Mouse (Mus musculus): ENCODE data around the gene Mpv17. TPM values are rescaled to one million over a fixed set of nuclear protein-coding genes. Genes with fewer than 3 reads are reported as not detected.

The Mpv17 gene
- polyA plus RNA-seq, 2 experiments = 49.4 to 78.5 TPM

DNA sequence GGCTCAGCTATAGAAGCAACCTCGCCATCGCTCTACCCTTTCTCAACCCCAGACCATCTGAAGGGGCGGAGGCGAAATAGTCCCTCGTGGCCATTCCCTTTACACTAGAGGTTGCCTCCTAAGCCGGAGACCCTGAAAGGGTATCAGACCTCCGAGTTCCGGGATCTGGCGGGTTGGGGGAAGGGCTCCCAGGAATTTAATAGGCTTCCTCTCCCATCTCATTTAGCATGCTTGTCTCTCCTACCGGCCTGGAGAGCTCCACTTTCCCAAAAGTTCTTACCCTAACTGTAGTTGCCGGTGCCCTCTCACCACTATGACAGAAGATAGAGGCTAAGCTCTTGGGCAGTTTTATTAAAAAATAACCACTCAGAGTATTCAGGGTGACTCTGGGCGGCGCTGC lies 16.4 kb downstream of the Mpv17 start:
- 1% methylated on average over 13 of the region's 13 CpGs for WGBS
- Histone ChIP-seq H3K36me3 (ENCODE audit: control insufficient read depth, insufficient read depth, low read length) (0 out of 2 replicates have a peak, but pooled peaks cover 7% of the 10 kb centered on the region), H3K4me3 (replicated peaks; ENCODE audit: low read length) (peak overlapping the region; percentile 14; the same call in 1 of the 2 replicates), H3K27me3 (ENCODE audit: control insufficient read depth, insufficient read depth, low read length) (peaks cover 63% of the 10 kb centered on the region), H3K9me3 (ENCODE audit: control insufficient read depth, low read length) (no peaks in the 10 kb centered on the region), H3K4me1 (ENCODE audit: control insufficient read depth, insufficient read depth, low read length) (no peaks in the 10 kb centered on the region), H3K9ac (ENCODE audit: low read depth, low read length, severe bottlenecking) (no peak overlapping the region), H3K27ac (replicated peaks; ENCODE audit: low read depth, low read length) (no peak overlapping the region), H3K4me2 (replicated peaks; ENCODE audit: low read depth, low read length, severe bottlenecking) (peak overlapping the region; percentile 23; the same call in 1 of the 2 replicates)
- TF ChIP-seq POLR2A (IDR thresholded peaks at IDR 0.05; ENCODE audit: borderline replicate concordance, extremely low read depth, insufficient read depth, insufficient read length) = no peak
- DNase-seq (ENCODE audit: low spot score) (no peak), ATAC-seq (ENCODE audit: low FRiP score, low read depth) (no peak)

DNA sequence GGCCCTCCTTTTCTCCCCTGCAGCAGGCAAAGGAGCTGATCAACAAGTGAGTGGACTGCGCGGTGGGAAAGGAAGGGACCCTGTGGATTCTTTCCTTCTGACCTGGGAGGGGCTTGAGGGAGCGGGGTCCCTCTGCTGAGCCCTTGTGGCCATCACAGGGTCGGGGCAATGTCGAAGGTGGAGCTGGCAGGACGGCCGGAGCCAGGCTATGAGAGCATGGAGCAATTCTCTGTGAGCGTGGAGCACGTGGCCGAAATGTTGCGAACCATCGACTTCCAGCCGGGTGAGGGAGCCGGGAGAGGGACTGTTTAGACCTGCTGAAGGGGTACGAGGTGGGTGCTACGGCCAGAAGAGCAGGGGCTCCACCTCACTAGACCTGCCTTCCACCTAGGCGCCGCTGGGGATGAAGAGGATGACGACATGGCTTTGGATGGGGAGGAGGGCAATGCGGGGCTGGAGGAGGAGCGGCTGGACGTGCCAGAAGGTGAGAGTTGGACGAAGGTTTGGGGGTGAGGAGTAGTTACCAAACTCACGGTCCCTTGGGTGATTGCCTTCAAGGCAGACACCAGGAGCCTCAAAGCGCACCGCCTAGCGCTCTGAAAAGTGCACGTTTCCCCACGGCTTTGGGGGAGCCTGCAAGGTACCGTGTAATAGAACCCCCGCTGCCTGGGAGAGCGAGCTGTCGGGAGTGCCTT lies 17.2 kb downstream of the Mpv17 start:
- Histone ChIP-seq H3K27me3 (ENCODE audit: control insufficient read depth, insufficient read depth, low read length) (peaks cover 63% of the 10 kb centered on the region), H3K4me3 (replicated peaks; ENCODE audit: low read length) (no peak overlapping the region)
- DNase-seq (ENCODE audit: low spot score) = no peak

DNA sequence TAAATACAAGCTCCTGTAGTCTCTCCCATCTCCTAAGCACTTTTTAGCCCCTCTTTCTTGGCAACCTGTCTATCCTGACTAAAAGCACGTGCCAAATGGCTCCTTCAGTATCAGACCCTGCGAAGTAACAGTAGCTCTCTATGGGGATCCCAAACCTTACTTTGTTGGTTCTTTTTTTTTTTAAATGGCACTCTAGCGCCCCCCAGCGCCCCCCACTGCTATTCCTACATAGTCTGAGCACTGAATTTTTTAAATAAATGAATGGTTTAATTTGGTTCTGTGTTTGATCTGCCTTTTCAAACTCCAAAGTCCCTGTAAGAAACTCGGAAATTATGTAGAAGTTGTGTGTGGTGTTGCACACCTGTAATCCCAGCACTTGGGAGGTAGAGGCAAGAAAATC lies 28.0 kb downstream of the Mpv17 start:
- Histone ChIP-seq H3K27ac (replicated peaks; ENCODE audit: low read depth, low read length) (no peak overlapping the region), H3K4me2 (replicated peaks; ENCODE audit: low read depth, low read length, severe bottlenecking) (no peak overlapping the region), H3K9me3 (ENCODE audit: control insufficient read depth, low read length) (no peaks in the 10 kb centered on the region), H3K4me3 (replicated peaks; ENCODE audit: low read length) (no peak overlapping the region), H3K27me3 (ENCODE audit: control insufficient read depth, insufficient read depth, low read length) (no peaks in the 10 kb centered on the region), H3K9ac (ENCODE audit: low read depth, low read length, severe bottlenecking) (no peak overlapping the region), H3K4me1 (ENCODE audit: control insufficient read depth, insufficient read depth, low read length) (no peaks in the 10 kb centered on the region), H3K36me3 (ENCODE audit: control insufficient read depth, insufficient read depth, low read length) (no peaks in the 10 kb centered on the region)
- DNase-seq (ENCODE audit: low spot score) (no peak), ATAC-seq (ENCODE audit: low FRiP score, low read depth) (no peak)
- TF ChIP-seq POLR2A (IDR thresholded peaks at IDR 0.05; ENCODE audit: borderline replicate concordance, extremely low read depth, insufficient read depth, insufficient read length) = no peak
- WGBS = 40% methylated on average over 5 of the region's 5 CpGs

More for the DNA sequence above, 17.2 kb downstream of the Mpv17 start:
- Histone ChIP-seq H3K4me2 (replicated peaks; ENCODE audit: low read depth, low read length, severe bottlenecking) (no peak overlapping the region), H3K9me3 (ENCODE audit: control insufficient read depth, low read length) (no peaks in the 10 kb centered on the region), H3K27ac (replicated peaks; ENCODE audit: low read depth, low read length) (no peak overlapping the region), H3K9ac (ENCODE audit: low read depth, low read length, severe bottlenecking) (no peak overlapping the region), H3K4me1 (ENCODE audit: control insufficient read depth, insufficient read depth, low read length) (no peaks in the 10 kb centered on the region), H3K36me3 (ENCODE audit: control insufficient read depth, insufficient read depth, low read length) (0 out of 2 replicates have a peak, but pooled peaks cover 6% of the 10 kb centered on the region)
- under 1% methylated on average over 32 of the region's 33 CpGs for WGBS
- no peak for TF ChIP-seq POLR2A (IDR thresholded peaks at IDR 0.05; ENCODE audit: borderline replicate concordance, extremely low read depth, insufficient read depth, insufficient read length)
- ATAC-seq (ENCODE audit: low FRiP score, low read depth) = no peak

DNA sequence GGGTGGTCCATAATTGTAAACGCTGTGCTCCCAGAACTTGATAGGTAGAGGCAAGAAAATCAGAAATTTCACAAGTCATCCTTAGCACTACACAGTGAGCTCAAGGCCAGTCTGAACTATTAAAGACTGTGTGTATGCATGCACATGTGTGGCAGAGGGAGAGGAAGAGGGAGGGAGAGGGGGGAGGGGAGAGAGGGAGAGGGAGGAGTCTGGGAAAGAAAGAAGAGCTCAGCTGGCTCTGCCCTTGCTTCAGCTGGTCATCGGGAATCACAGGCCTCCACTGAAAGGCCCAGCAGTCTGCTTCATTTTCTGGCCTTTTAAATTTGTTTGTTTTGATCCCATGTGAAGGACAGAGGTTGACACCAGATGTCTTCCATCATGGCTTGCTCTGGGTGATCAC lies 30.6 kb downstream of the Mpv17 start:
- Histone ChIP-seq H3K27me3 (ENCODE audit: control insufficient read depth, insufficient read depth, low read length) (no peaks in the 10 kb centered on the region), H3K4me1 (ENCODE audit: control insufficient read depth, insufficient read depth, low read length) (no peaks in the 10 kb centered on the region), H3K27ac (replicated peaks; ENCODE audit: low read depth, low read length) (no peak overlapping the region), H3K4me2 (replicated peaks; ENCODE audit: low read depth, low read length, severe bottlenecking) (no peak overlapping the region), H3K9me3 (ENCODE audit: control insufficient read depth, low read length) (no peaks in the 10 kb centered on the region), H3K4me3 (replicated peaks; ENCODE audit: low read length) (no peak overlapping the region), H3K9ac (ENCODE audit: low read depth, low read length, severe bottlenecking) (no peak overlapping the region), H3K36me3 (ENCODE audit: control insufficient read depth, insufficient read depth, low read length) (no peaks in the 10 kb centered on the region)
- 35% methylated on average over 2 of the region's 2 CpGs for WGBS
- no peak for ATAC-seq (ENCODE audit: low FRiP score, low read depth)
- no peak for TF ChIP-seq POLR2A (IDR thresholded peaks at IDR 0.05; ENCODE audit: borderline replicate concordance, extremely low read depth, insufficient read depth, insufficient read length)
- no peak for DNase-seq (ENCODE audit: low spot score)

DNA sequence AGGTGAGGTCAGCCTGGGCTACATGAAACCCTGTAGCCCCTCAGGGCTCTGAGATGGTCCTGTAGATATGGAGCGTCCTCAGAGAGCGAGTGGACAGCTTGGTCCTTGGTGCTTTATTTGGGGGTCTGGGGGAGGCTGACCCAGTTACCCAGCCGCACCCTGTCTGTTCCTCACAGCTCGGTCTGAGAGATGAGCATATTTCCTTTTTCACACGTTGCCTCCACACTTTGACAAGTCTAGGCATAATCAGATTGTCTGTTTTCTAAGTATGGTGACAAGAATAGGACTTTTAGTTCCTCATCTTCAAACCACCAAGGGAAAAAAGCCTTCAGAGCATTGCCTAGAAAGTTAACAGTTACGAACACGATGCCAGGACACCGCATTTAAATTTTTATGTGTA lies 32.9 kb downstream of the Mpv17 start:
- Histone ChIP-seq H3K9ac (ENCODE audit: low read depth, low read length, severe bottlenecking) (no peak overlapping the region), H3K36me3 (ENCODE audit: control insufficient read depth, insufficient read depth, low read length) (no peaks in the 10 kb centered on the region), H3K27ac (replicated peaks; ENCODE audit: low read depth, low read length) (no peak overlapping the region), H3K4me3 (replicated peaks; ENCODE audit: low read length) (no peak overlapping the region), H3K4me1 (ENCODE audit: control insufficient read depth, insufficient read depth, low read length) (no peaks in the 10 kb centered on the region), H3K4me2 (replicated peaks; ENCODE audit: low read depth, low read length, severe bottlenecking) (no peak overlapping the region), H3K9me3 (ENCODE audit: control insufficient read depth, low read length) (no peaks in the 10 kb centered on the region), H3K27me3 (ENCODE audit: control insufficient read depth, insufficient read depth, low read length) (no peaks in the 10 kb centered on the region)
- TF ChIP-seq POLR2A (IDR thresholded peaks at IDR 0.05; ENCODE audit: borderline replicate concordance, extremely low read depth, insufficient read depth, insufficient read length) = no peak
- no peak for ATAC-seq (ENCODE audit: low FRiP score, low read depth)
- no peak for DNase-seq (ENCODE audit: low spot score)
- 78% methylated on average over 8 of the region's 8 CpGs for WGBS
